Mouse (Mus musculus) ovary, postnatal 36 days (tissue): Measurements from ENCODE around the gene Esrrg.

Experiments used
- DNase-seq: peaks from one replicate; pipeline ENCODE4 v3.0.0; 2022; ENCODE audit warnings: low spot score, mixed read lengths

Esrrg gene

DNA sequence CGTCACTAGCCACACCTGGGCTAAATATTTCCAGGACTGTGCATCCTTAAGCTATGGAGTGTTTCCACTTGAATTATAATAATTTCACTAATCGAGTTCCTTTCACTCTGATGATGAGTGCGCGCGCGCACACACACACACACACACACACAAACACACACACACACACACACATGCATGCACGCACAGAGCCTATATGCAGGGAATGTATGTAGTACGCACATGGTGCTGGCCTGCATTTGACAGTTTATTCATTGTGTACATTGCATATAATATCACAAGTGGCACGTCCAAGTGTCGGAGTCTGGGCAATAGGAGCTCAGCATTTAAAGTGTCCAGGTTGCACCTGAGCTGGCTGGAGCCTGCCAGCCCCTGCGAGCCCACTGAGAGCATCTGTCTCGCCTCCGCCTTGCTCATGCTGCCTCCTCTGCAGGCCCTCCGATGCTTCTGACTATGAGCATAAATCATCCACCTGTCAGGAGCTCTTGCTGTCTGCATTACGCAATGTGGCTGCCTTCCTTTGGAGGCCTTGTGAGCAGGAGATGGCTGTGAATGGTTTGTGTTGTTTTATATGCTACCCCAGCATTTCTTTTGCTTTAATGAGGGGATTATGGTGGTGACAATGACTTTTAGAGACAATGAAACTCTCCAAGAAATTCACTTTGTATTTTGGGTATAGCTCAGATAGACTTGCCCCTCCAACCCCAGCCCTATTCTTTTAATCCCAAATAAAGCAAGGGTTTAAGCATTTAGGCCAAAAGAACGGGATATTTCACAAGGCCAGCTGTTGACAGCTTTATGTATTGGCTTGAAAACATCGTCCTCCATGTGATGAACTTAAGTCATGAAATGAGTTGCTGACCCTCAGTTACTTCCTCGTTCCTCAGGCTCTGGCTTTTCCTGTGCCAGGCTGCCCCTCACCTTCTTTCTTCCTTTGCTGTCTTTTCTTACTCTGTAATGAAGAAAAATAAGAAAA lies 474.4 kb downstream of the Esrrg start:
- no peak for DNase-seq

DNA sequence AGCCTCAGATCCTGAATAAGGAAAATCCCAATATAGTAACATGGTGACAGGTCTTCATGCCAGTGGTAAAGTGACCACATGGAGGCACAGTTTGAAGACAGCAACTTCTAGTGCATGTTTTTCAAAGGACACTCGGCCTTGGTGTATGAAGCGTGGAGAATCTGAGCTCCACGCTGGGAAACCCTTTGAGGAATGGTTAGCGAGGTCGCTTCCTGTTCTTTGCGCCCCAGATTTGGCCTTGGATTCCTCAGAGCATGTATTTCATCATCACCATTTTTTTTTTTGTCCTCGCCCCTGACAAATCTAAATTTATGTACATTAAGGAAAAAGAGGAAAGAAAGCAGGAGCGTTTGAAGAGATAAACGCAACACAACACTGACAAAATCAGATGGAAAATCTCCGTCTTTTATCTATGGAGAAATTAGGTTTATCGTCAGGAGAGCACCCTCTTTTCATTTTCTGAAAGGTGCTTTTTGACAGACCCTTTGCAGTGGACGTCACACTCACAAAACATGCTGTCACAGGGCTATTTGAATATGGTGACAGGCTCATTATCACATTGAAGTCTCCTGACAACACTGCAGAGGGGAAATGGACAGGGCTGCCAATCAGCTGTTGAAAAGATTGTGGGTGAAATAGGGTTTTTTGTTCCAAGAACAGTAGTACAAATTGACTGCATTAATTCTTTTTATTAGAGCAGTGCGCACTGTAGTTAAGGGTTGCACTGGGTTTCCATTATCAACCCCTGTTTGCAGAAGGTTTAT lies 476.7 kb downstream of the Esrrg start:
- no peak for DNase-seq

DNA sequence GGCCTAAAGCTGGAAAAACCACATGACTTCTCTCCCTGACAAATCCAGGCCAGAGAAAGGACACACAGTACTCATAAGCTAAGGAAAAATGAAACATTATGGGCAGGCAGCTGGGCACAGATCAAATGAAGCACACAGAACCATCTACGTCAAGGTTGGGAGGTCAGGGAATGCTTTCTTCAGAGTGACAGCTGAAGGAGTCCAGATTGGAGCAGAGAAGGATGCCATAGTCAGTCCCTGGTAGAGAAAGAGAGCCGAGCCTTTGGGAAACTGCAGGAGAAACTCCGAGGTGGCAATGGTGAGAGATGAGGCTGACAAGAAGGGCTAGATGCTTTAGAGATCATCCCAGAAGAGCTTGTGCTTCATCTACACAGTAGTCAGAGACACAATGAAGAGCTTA lies 485.1 kb downstream of the Esrrg start:
- no peak for DNase-seq

DNA sequence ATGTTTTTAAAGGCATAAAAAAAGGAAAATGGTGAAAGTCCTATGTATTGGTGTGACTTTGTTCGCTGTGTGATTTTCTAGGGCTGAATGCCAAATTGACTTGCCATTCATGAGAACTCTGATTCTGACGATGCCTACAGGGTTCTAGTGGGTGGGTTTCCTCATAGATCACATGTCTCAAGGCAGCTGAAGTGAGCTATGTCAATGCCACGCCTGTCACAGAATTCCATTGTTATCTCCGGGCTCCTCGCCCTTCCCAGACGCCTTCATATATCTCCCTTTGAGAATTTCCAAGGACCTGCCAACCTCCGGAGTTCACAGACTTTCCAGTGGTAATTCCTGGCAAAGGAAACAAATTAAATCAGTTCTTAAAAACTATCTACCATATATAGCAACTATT lies 493.2 kb downstream of the Esrrg start:
- no peak for DNase-seq

DNA sequence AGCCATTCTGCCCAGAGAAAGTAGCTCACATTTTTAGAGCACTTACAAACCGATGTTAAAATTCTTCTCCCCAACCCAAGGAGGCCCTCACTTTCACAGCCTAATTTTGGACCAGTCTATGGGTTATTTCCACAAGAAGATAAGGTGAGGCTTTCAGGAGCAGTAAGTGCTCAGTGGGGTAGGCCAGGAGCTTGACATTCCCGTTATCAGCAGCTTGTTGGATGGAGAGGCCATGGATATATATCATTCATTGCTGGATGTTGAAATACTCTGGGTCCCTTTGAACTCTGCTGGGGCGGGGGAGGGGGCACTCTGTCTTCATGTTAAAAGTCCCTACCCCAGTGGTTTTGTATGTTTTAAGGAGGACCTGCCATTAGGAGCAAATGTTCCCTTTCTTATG lies 494.6 kb downstream of the Esrrg start:
- DNase-seq, result no peak

DNA sequence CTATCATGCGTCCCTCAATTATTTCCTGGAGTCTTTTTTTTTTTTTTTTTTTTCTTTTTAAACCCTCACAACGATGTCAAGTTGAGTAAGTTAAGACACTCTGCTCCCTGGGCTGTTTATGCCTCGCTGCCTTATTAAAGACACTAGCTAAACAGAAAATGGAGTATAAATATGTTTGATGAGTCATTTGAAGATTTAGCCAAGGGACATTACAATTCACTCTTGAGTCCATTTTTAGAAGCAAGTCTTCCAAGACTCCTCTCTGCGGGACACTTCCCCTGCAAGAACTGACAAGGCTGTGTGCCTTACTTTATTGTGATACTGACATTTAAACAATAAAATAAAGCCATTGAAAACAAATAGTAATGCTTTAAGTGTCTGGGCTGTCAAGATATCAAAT lies 496.9 kb downstream of the Esrrg start:
- no peak for DNase-seq

DNA sequence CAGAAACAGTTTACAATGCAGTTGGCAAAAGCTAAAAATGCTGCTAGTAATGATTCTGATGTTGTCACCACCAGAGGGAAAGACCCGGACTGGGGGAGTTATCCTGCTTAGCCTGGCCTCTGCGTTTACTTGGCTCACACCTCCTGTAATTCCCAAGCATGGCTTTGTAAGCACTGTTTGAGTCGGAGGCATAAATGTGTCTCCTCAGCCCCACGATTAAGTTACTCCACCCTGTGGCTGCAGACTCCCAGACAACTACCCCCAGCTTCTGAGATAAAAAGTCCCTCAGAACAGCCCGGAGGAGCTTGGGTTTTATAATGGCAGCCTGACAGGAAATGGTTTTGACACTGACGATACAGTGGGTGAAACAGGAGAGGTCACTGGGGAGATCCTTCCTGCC lies 499.4 kb downstream of the Esrrg start:
- DNase-seq, result no peak

DNA sequence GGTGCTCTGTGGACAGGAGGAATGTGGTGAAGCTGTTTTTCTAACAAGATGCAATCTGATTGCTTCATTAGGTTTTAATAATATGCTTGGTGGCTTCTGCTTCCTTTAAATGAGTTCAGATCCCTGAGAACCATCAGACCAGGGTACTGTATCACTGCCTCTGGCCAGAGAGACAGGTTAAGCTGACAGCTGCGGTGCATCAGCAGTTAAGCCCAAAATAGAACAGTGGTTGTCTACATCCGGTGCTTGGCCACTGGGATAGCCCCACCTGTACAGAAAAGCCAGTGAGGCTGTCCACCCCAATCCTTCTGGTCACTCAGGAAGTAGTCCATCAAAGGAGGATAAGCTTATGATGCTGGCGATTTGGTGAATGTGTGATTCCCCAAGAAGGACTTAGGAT lies 503.0 kb downstream of the Esrrg start:
- DNase-seq, result no peak

DNA sequence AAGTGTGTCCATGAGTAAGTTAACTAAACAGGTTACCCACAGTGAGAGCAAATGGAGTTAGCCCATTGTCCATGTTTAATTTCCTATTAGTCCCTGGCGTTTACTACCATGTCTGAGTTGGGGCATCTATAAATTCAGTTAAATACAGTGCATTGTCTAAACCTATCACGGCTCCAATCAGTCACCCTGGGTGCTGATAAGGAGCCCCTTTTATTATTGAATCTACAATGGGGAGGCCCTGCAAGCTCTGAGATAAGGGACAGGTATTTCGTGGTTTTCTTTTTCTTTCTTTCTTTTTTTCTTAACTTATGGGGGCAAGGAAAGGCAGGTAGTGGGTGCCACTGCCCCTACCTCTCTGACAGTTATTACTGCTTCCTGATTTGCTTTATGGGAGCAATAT lies 504.6 kb downstream of the Esrrg start:
- DNase-seq, result no peak

DNA sequence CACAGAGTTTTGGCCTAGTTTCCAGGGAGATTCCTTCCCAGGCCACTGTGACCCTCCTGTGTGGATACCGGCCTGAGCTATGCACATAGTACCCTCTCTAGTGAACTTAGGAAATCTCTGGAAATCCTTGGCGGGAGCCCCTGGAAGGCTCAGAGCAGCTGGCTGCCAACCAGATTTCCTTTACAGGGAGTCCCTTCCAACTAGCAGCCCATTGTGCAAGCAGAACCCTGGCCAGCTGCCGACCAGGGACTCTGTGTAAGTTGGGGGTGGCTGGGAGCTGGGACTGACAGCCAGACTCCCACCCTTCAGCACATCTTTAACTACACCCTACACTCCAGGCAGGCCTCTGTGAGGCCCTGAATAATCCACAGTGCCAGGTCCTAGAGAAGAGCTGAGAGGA lies 509.5 kb downstream of the Esrrg start:
- DNase-seq, result peak; percentile 77

DNA sequence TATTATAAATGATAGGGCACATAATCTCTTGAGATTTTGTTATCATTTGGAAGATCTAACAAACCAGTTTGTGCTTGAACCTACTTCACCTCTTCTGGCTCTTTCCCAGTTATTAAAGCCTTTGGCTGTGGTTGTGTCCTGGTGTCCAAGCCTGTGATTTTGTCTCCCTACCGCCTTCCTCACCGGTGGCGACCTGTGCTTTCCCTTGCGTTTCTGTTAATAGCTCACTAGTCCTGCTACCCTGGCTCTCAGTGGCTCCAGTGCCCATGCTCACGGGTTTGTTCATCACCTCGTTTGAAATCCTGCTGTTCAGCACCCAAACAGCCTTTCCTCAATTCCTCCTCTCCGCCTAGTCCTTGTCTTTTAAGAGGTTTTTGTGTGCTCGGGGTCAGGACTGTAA lies 511.2 kb downstream of the Esrrg start:
- DNase-seq, result no peak

DNA sequence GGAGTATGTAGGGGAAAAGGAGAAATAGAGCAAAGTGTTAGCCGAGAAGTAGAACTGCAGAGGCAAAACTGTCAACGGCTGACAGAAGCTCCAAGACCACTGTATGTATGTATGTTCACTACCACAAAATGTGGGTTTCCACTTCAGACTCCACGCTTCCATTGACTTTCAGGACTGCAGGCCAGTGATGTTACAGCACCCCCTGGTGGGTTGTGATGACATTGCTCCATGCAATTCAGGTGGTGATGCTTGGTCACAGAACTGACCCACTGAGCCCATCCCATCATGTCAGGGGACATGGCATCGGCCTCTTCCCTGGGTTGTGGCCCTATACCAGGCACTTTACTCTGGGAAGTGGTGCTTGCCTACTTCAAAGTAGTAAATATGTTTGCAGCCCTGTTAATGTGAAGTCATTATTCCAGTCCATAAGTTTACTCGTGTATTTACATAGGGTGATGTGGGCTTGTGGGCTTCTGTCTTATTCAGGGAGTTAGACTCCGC lies 517.0 kb downstream of the Esrrg start:
- no peak for DNase-seq

DNA sequence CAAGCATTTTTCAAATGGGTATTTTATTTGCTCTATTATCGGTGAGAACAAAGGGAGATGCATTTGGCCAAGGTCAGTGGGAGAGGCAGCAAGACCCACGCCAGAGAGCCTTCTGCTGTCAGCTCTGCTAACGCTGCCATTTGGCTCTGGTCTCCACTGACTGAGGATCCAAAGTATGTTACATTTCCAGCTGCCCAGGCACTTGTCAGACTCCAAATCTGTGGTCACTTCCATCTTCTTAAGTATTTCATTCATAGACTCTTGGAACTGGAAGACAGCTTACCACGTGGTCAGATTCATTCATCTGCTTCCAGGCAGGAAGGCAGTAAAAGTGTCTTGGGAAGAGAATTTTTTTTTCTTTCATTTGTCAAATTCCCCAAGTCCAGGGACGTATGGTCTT lies 527.5 kb downstream of the Esrrg start:
- DNase-seq, result no peak

DNA sequence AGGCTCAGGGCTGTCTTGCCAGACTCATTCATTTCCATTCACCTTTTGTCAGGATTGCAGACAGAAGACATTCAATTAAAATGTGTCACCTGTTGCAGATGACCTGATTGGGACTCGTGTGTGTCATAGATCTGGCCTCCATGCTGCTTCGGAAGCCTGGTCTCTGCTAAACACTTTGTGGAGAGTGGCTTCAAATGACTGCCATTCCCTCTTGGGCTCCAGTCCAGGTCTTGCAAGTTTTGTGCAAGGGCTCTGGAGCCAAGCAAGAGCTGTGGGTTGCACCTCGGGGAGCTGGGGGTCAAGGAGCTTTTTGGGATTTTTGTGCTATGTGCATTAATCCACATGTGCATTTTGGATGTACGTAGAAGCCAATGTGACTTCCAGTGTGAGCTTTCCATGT lies 530.9 kb downstream of the Esrrg start:
- no peak for DNase-seq

DNA sequence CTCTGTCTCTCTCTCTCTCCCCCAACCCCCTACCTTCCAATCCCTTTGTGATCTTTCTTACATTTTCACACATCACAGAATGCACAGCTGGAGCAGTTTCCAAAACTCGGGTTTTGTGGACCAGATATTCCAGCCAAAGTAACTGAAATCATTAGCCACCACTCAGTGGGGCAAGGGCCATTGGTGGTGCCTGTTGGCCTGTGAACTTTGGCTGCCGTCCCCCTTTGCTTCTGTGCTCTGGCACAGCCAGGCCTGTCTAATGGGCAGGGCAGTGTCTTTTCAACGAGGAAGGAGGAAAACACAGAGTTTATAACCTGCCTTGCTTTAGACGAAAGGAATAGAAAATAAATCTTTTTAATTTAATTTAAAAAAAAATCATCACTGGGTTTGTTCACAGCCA lies 531.6 kb downstream of the Esrrg start:
- DNase-seq, result no peak

DNA sequence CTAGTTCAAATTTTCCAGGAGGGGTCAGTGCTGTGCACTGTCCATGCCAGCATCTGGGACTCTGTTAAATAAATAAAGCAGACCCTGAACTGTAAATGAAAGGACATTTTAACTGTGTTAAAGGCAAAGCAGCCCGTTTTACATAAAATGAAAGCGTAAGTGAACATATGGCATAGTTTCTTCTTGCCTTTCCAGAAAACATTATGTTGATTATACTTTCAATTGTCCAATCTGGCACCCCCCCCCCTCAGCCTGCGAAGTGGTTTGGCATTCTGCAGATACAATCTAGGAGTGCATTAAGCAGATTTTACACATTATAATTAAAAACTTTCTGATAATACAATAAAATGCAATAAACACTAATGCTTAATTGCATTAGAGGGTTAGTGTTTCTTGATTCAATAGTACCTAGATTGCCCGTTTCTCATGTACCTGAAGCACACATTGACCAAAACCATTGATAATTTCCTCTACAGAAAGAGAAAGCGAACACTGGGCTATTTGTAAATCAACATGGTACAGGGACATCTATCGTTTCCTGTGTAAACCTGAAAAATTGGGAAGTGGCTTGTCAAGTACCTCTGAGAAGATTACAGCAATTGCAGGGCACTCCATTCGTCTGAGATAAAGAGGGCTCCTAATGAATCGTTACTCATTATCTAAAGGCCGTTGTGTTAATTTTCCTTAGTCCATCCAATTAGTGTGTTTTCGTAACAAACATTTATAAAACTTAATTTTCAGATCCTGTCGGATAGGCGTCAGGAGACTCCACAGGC lies 539.0 kb downstream of the Esrrg start:
- DNase-seq, result no peak

DNA sequence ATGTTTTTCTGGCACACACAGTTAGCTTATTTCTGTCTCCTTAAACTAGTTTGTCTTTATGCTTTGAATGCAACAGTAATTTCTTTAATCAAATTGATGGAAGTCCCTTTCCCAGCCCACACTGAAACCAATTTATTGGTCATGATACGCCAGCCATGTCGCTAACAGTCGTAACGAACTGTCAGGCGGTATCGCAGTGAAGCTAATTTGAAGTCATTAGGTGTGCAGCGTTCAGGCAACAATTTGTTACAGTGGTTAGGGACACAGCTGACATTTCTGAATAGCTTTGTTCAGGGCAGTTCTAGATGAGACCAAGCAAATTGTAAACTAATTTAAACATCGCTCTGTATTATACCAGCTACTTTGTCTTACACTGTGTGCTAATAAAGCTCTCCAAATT lies 542.5 kb downstream of the Esrrg start:
- no peak for DNase-seq

DNA sequence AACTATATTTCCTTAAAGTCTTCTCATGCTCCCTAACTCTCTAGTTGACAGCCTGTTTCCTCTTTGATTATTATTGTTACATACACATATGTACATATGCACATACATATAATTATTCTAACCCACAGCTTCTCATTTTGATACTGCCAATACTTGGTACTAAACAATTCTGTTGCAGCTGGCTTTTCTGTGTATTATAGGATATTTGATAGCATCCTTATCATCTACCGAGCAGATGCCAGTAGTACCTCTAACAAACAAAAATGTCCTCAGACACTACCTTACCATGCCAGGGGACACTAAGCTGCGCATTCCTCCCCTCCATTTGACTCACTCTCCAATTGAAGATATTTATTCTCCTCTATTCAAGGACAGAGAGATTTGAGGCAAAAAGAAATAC lies 543.4 kb downstream of the Esrrg start:
- DNase-seq, result no peak

DNA sequence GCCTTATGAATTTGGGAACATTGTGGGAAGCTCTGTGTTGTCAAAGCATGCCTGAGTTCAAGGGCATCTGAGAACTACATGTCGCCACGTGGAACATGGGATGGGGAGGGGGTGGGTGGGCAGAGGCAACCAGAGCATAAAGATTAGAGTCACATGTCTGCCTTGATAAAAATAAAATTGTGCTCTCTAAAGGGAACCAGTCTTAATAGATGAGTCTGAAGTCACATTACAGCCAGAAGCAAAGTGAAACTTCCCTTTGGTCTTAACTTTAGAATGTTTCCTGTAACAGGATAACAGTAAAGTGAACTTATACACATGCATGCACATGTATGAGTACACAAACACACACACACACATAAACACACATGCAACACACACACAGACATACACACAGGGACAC lies 545.1 kb downstream of the Esrrg start:
- no peak for DNase-seq

DNA sequence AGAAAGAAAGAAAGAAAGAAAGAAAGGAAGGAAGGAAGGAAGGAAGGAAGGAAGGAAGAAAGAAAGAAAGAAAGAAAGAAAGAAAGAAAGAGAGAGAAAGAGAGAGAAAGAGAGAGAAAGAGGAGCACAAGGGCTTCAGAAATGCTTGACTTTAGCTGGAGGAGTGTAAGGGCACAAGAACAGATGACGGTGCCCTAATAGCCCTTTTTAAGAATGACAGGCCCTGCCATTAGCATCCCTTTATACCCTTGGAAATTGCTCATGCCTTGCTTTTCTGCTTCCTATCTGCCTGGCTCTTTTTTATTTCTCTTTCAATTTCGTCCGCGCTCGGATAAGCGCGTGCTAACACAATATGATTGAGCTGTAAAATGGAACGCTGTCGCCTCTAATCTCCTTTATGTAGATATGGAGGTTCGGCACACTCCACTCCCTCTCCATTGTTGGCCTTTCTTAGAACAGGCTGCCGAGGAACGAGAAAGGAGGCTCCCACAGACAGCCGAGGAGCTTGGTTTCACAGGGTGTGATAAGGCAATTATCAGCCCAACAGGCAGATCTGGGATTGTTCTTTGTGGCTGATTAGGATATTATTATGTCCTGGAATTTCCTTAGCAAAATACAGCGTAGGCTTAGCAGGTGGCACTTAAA lies 546.0 kb downstream of the Esrrg start:
- peak; percentile 8 for DNase-seq

DNA sequence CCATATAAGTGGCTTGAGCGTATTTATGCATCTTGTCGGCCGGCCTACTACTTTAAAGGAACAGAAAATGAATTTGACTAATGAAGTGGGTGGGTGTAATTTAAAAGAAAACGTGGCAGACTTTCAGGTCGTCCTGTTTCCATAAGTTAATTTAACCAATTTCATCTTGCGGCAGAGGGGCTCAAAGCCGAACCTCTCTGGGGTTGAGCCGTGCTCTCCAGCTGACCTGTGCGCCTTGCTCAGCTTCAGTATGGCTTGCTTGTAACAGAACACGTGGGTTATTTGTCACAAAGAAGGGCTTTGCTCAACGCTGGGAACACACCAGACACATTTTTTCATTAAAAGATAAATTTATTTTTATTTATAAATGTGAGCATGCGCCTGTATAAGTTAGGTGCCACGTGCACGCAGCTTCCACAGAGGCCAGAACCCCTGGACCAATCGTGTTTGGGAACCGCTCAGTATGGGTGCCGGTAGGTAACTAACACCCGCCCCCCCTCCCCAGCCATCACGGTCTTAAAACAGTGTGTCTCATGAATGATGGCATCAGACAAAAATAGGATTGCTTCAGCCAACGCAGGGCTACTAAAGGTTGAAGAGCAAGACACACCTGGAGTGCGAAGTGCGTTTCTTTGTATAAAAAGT lies 546.7 kb downstream of the Esrrg start:
- no peak for DNase-seq
